Comparison of ENCODE assay signal across 30 mouse cellular contexts in genomic region chr7:34094911-34095481, GRCm38 (mm10). TPM values are rescaled to one million over a fixed set of nuclear protein-coding genes. Genes with fewer than 3 reads are reported as not detected.
DNase-seq lines count a peak whose midpoint lies in the region; ATAC-seq and TF ChIP-seq lines count a peak whose summit lies in the region.
"Had no signal": no experiment of that assay in that cellular context is flagged by ENCODE, and none has a peak within 500 bp of the region (broad histone marks: within the 10 kb centered on the region; RNA-seq: fewer than 3 reads in every experiment).

Scgb1b30 (plus strand) TSS chr7:34095431.

- no peak for TF ChIP-seq EP300 in stomach, postnatal 0 days (optimal IDR thresholded peaks at IDR 0.05)

- no peaks in the 10 kb centered on the region for H3K27me3 ChIP-seq in megakaryocyte, embryonic 14.5 days (replicated peaks)
- H3K27me3 ChIP-seq in stomach, postnatal 0 days (ENCODE audit: control insufficient read depth, insufficient read depth, low read length): no peaks in the 10 kb centered on the region
- H3K27me3 ChIP-seq in hindbrain, embryonic 14.5 days (ENCODE audit: control insufficient read depth, insufficient read depth, low read length): no peaks in the 10 kb centered on the region
- H3K27me3 ChIP-seq: embryonic facial prominence, embryonic 12.5 days; forebrain, embryonic 13.5 days; forebrain, embryonic 15.5 days had no signal

- peak within 1 kb of the TSS; percentile 59 for H3K4me3 ChIP-seq in megakaryocyte, embryonic 14.5 days (replicated peaks)
- H3K4me3 ChIP-seq in stomach, postnatal 0 days (ENCODE audit: low read depth, low read length): no peak within 1 kb of the TSS
- H3K4me3 ChIP-seq in hindbrain, embryonic 14.5 days (replicated peaks; ENCODE audit: low read length): no peak within 1 kb of the TSS
- H3K4me3 ChIP-seq: embryonic facial prominence, embryonic 12.5 days; forebrain, embryonic 13.5 days; forebrain, embryonic 15.5 days had no signal

- 69% methylated on average over 3 of the region's 3 CpGs for WGBS in stomach, postnatal 0 days
- 80% methylated on average over 3 of the region's 3 CpGs for WGBS in hindbrain, embryonic 14.5 days

- H3K4me2 ChIP-seq in stomach, postnatal 0 days (replicated peaks; ENCODE audit: low read depth): no peak within 1 kb of the TSS
- H3K4me2 ChIP-seq in hindbrain, embryonic 14.5 days (replicated peaks): no peak within 1 kb of the TSS
- H3K4me2 ChIP-seq: embryonic facial prominence, embryonic 12.5 days; forebrain, embryonic 13.5 days; forebrain, embryonic 15.5 days had no signal

- no peak within 1 kb of the TSS for H3K9ac ChIP-seq in stomach, postnatal 0 days (ENCODE audit: low read length)
- no peak within 1 kb of the TSS for H3K9ac ChIP-seq in hindbrain, embryonic 14.5 days
- H3K9ac ChIP-seq: embryonic facial prominence, embryonic 12.5 days; forebrain, embryonic 13.5 days; forebrain, embryonic 15.5 days had no signal

- no peaks in the 10 kb centered on the region for H3K4me1 ChIP-seq in megakaryocyte, embryonic 14.5 days
- no peaks in the 10 kb centered on the region for H3K4me1 ChIP-seq in stomach, postnatal 0 days (replicated peaks; ENCODE audit: control insufficient read depth, insufficient read depth)
- H3K4me1 ChIP-seq in hindbrain, embryonic 14.5 days (replicated peaks; ENCODE audit: control insufficient read depth, insufficient read depth, low read length): no peaks in the 10 kb centered on the region
- H3K4me1 ChIP-seq: embryonic facial prominence, embryonic 12.5 days; forebrain, embryonic 13.5 days; forebrain, embryonic 15.5 days had no signal

- TF ChIP-seq CTCF in stomach, postnatal 0 days (IDR thresholded peaks at IDR 0.05; ENCODE audit: low read depth): no peak

- no peak within 1 kb of the TSS for H3K27ac ChIP-seq in stomach, postnatal 0 days (replicated peaks)
- no peak within 1 kb of the TSS for H3K27ac ChIP-seq in hindbrain, embryonic 14.5 days
- H3K27ac ChIP-seq: embryonic facial prominence, embryonic 12.5 days; forebrain, embryonic 13.5 days; forebrain, embryonic 15.5 days had no signal

- H3K9me3 ChIP-seq in megakaryocyte, embryonic 14.5 days: peaks cover 22% of the 10 kb centered on the region
- H3K9me3 ChIP-seq in stomach, postnatal 0 days (ENCODE audit: control insufficient read depth, low read length): no peaks in the 10 kb centered on the region
- 0 out of 2 replicates have a peak, but pooled peaks cover 9% of the 10 kb centered on the region for H3K9me3 ChIP-seq in hindbrain, embryonic 14.5 days (ENCODE audit: control insufficient read depth, low read length)
- H3K9me3 ChIP-seq: forebrain, embryonic 15.5 days had no signal

- DNase-seq in heart, adult 11 months: peak; percentile 70
- no peak for DNase-seq in heart, adult 8-10 months (ENCODE audit: low spot score)
- DNase-seq in ES-CJ7 (ENCODE audit: low read depth, low spot score): peak; percentile 1
- peak; percentile 5 for DNase-seq in stomach, postnatal 0 days (ENCODE audit: low spot score)
- no peak for DNase-seq in hindbrain, embryonic 14.5 days (ENCODE audit: low spot score)
- DNase-seq: adrenal gland, adult 2 months; adrenal gland, postnatal 10 days; adrenal gland, postnatal 25 days; B cell, adult 2 months; cerebellum, adult 11 months; cerebellum, adult 18-20 months; cerebellum, adult 8-10 months; cerebellum, adult 9-11 months; cerebellum, postnatal 14 days; cerebellum, postnatal 36 days; embryo, embryonic 11 days had no signal

- no peaks in the 10 kb centered on the region for H3K36me3 ChIP-seq in megakaryocyte, embryonic 14.5 days (replicated peaks; ENCODE audit: low read length)
- H3K36me3 ChIP-seq in stomach, postnatal 0 days (ENCODE audit: control insufficient read depth, insufficient read depth, low read length): no peaks in the 10 kb centered on the region
- H3K36me3 ChIP-seq in hindbrain, embryonic 14.5 days (replicated peaks; ENCODE audit: control insufficient read depth, insufficient read depth): no peaks in the 10 kb centered on the region
- H3K36me3 ChIP-seq: embryonic facial prominence, embryonic 12.5 days; forebrain, embryonic 15.5 days had no signal

- ATAC-seq in megakaryocyte, adult 5-6 weeks (ENCODE audit: poor library complexity, severe bottlenecking): no peak
- ATAC-seq in stomach, postnatal 0 days (ENCODE audit: low FRiP score, low TSS enrichment): no peak
- no peak for ATAC-seq in hindbrain, embryonic 14.5 days (ENCODE audit: low FRiP score)
- ATAC-seq: CD4-positive, CD25-positive, alpha-beta regulatory T cell, adult 4 months; forebrain, embryonic 13.5 days; forebrain, embryonic 15.5 days had no signal

RNA-seq across cellular contexts. Expression of gene Scgb1b30, which starts in this region (rescaled TPM):
- not detected for total RNA-seq in heart, adult 8-10 months (2022)
- not detected in 2 replicates for polyA plus RNA-seq in megakaryocyte, embryonic 14.5 days (2012; ENCODE audit: insufficient read depth, low replicate concordance)
- total RNA-seq in megakaryocyte, adult 5-6 weeks (2015): not detected in 2 replicates
- total RNA-seq in megakaryocyte, adult 5-6 weeks (2017): not detected in 2 replicates
- not detected in 2 replicates for polyA plus RNA-seq in stomach, postnatal 0 days (2015; fragmentation: Nextera tagmentation; extraction: Ambion mirVana)
- not detected in 2 replicates for polyA plus RNA-seq in hindbrain, embryonic 14.5 days (2014; fragmentation: Nextera tagmentation; extraction: Ambion mirVana)
- total RNA-seq: adrenal gland, adult 2 months; adrenal gland, postnatal 10 days; adrenal gland, postnatal 25 days; adrenal gland, postnatal 4 days; CH12.LX; common myeloid progenitor, adult 5-6 weeks; ES-E14; MEL had no signal
- polyA plus RNA-seq: adrenal gland, adult 2 months; brain, embryonic 14.5 days; CD4-positive, CD25-positive, alpha-beta regulatory T cell, adult 4 months; embryonic facial prominence, embryonic 12.5 days; embryonic facial prominence, embryonic 14.5 days; forebrain, embryonic 11.5 days; forebrain, embryonic 13.5 days; forebrain, embryonic 15.5 days had no signal

Comparison
In these comparisons a context has a peak if more than half of its experiments do, and no peak if none do; other contexts are left out.
1. DNase-seq: peak in heart, adult 11 months (single experiment) and ES-CJ7 (single experiment); none in heart, adult 8-10 months (single experiment) and hindbrain, embryonic 14.5 days (single experiment).
2. Peak in DNase-seq in stomach, postnatal 0 days; RNA of the gene not detected or under 1 TPM.